Mouse (Mus musculus): ENCODE measurements around the gene Flvcr2.

Gene Flvcr2

DNA sequence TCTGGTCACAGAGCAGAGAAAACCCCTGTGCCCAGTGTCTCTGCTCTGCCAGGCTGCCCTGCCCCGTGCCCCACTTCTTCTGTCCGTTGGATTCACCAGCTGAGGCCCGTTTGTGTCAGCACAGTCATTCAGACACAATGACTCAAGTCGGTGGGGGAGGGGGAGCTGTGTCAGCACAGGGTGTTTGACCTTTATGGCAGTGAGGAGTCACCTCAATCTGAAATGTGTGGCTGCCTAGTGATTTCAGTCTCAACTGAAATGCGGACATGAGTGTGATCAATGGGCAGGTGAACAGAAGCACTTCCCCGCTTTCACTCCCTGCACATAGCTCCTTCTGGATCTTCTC is 16.4 kb upstream of the Flvcr2 start:
- in situ Hi-C loops (cut with MseI, MboI): no loop called here

DNA sequence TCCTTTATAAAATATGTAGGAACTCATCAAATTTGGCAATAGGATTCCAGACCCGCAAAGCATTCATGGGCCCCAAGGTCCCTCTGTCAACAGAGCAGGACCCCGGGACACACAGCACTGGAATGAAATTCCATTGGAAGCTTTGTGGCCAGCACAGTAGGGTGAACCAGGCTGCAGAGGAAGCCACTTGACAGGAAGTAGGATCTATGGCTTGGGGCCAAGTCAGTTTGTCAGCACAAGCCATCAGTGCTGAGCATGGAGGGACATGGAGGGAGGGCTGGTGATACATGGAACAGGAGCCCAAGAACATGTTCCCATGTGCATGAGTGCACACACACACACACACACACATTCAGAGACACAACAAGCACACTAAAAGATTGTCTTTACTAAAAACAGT is 10.1 kb upstream of the Flvcr2 start:
- in situ Hi-C loops (cut with MseI, MboI): no loop called here

DNA sequence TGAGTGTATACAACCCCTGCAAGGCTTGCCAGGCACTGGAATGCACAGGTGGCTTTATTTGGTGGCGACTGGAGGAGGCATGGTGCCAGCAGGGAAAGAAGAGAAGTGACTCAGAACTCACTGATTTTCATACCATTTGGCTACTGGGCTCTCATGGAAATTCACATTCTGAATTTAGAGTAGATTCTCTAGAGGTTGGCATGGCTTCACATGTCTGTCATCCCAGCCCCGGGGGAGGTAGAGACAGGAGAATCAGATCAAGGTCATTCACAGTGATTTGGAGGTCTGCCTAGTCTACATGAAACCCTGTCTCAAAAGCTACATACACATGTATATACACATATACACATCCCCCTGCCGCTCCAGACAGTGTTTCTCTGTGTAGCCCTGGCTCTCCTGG is 9.4 kb upstream of the Flvcr2 start:
- in situ Hi-C loops (cut with MseI, MboI): no loop called here

DNA sequence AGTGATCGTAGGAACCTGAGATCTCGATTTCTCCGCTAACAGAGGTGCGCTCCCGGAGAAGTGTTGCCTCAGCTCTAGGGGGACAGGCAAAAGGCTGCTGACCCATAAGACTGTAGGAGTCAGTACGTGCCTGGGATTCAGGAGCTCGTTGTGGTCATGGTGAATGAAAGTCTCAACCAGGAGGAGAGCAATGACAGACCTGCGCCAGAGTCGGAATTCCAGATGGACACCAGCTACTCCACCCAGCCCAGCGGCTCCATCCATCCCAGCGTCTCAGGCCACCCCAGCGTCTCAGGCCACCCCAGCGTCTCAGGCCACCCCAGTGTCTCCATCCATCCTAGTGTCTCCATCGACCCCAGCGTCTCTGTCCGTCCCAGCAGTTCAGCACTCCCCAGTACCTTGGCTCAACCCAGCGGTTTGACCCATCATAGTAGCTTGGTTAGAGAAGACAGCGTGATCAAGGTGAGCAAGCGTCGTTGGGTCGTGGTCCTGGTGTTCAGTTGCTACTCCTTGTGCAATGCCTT is 419 bp downstream of the Flvcr2 start:
- in situ Hi-C loops (cut with MseI, MboI): loop anchor here (5.0 kb wide), 1 partner anchor 71 kb away; no protein-coding TSS in a partner anchor

GRCm38 (mm10) chr12:85747343-85747742 is 1.0 kb downstream of the Flvcr2 start:
- in situ Hi-C loops (cut with MseI, MboI): loop anchor here (5.0 kb wide), 1 partner anchor 70 kb away; no protein-coding TSS in a partner anchor

- in situ Hi-C loops (cut with MseI, MboI): loop anchor here (5.0 kb wide), 1 partner anchor 67 kb away; no protein-coding TSS in a partner anchor
Measured at GRCm38 (mm10) chr12:85749861-85750260, 3.5 kb downstream of the Flvcr2 start.

DNA sequence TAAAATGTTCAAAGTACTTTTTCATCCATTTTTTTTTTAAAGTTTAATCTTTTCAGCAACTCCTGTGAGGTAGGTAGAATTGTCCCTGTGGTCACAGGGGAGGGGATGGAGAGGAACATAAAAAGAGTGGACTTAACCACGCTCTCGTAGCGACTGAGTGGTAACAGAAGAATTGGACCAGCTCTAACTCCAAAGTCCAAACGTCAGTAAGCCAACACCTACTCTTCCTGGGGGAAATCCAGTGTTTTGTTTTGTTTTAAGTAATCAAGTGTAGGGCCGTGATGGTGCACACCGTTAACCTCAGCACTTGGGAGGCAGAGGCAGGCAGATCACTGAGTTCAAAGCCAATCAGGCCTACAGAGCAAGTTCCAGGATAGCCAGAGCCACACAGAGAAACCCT is 5.8 kb downstream of the Flvcr2 start:
- in situ Hi-C loops (cut with MseI, MboI): no loop called here

- in situ Hi-C loops (cut with MseI, MboI): no loop called here
Measured at GRCm38 (mm10) chr12:85753223-85753622, 6.9 kb downstream of the Flvcr2 start.

DNA sequence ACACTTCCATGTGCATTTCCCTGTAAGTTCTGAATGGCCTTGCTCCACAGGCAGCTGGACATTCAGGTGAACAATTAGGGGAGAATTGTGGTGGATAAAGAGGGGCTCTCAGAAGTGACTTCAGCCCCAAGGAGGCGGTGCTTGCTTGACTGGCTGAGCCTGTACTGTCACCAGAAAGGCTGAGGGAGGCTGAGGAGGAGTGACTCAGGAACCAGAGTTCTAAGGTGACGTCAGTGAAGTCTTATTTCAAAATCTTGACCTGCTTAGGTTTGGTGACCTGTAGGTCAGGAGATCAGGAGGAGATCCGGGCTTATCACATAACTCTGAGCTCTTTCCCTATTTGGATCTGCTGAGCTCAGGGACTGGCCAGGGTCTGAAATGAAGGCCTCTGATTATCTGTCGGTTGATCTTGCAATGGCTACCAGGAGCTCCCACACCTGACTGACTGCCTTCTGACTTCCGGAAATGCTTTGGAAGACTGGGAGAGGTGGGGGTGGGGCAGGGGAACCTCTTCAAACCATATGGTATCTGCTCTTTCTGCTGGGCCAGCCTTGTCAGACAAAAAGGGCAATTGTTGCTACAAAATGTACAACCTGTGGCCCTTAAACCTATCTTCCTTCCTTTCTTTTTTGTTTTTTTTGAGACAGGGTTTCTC is 8.4 kb downstream of the Flvcr2 start:
- in situ Hi-C loops (cut with MseI, MboI): no loop called here

DNA sequence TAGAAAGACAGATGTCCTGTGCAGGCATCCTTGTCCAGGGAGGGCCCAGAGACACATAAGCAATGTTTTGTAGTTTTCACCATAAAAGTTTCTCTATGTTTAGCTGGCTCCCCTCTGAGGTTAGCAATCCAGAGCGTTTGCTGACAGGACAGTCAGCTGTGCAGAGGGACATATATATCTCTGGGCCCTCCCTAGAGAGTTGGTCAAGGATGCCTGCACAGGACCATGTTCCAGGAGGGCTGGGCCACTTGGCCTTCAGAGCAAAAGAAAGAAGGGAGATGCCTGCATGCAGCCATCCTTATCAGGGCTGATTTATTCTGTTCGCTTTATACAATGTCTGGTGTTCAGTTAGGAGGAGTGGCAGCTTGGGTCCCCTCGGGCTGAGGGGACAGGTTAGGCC is 10.1 kb downstream of the Flvcr2 start:
- in situ Hi-C loops (cut with MseI, MboI): no loop called here

DNA sequence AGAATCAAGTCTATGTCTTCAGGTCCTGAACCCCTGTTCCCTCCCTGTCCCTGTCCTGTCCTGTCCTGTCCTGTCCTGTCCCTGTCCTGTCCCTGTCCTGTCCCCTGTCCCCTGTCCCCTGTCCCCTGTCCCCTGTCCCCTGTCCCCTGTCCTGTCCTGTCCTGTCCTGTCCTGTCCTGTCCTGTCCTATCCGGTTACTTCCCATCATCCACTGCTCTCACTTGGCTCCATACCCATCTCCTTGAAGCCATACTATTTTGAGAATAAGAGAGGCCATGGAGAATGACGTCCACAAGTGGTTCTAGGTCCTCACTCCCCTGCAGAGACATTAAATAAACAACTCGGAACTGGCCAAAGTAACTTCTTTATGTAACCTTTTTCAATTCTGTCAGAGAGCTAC is 10.7 kb downstream of the Flvcr2 start:
- in situ Hi-C loops (cut with MseI, MboI): no loop called here

- in situ Hi-C loops (cut with MseI, MboI): no loop called here
Measured at GRCm38 (mm10) chr12:85758741-85759140, 12.4 kb downstream of the Flvcr2 start.

DNA sequence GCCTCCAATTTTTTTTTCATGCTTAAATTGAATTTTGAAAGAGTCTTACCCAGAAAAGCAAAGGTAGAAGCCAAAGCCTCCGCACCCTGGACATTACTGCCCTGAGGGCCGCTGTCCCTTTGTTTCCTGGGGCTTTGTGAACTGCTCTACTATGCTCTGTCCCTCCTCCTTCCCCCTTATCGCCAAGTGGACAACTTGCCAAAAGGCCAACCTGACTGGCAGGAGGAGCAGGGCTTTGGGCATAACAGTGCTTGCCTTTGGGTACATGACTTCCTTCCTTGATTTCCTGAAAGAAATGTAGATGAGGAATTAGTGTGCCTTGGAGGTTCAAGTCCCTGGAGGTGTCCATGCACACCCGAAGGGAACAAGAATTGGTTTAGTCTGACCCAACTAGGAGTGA is 15.1 kb downstream of the Flvcr2 start:
- in situ Hi-C loops (cut with MseI, MboI): no loop called here

DNA sequence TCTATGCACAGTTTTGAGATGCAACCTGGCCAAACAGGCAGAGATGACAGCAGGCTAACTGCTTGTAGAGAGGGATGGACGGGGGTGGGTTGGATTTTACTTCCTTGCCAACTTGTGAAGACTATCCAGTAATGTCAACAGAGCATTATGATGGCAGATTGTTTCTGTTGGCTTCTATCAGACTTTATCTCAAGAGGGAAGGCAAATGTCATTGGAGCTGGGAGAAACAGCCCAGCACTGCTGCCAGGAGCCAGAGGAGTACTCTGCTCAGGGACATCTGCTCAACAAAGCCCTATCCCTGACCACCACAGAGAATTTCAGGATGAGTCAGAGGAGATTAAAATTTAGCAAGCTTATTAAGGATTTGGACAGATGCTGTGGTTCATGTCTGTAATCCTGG is 18.3 kb downstream of the Flvcr2 start:
- in situ Hi-C loops (cut with MseI, MboI): no loop called here

DNA sequence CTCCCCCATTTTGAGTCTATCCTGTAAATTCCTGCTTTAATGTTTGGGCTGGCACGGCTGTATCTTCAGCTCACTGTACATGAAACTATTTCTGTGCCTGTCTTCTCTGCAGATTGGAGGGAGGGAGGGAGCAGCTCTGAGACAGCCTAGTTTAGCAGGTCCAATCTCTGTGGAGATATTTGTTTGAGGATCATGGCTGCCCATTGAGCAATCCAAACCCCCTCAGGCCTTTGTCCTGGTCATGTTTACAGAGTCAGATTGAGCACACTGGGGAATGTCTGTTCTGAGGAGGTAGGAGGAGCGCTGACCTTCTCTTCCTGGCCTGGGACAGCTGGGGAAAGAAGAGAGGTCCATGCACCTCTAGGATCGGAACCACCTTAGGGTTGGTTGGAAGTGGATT is 19.9 kb downstream of the Flvcr2 start:
- in situ Hi-C loops (cut with MseI, MboI): no loop called here

- in situ Hi-C loops (cut with MseI, MboI): no loop called here
Measured at GRCm38 (mm10) chr12:85767750-85768149, 21.4 kb downstream of the Flvcr2 start.

- in situ Hi-C loops (cut with MseI, MboI): no loop called here
Measured at GRCm38 (mm10) chr12:85771356-85771755, 25.0 kb downstream of the Flvcr2 start.

DNA sequence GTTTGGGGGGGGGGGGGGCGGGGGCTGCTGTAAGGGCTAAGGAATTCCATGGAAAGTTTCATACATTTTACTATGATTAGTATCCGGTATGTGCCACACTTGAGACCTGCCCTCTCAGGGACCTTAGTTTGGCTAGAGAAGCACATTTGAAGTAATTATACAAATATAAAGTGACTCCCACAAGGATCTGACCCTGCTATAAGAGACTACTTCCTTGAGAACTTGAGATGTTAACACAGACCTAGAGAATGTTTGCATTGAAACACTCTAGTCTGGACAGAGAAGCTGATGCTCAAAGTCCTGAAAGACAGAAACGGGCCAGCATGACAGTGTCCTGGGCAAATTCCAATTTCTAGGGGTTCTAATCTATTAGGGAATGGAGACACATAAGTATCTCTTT is 32.6 kb downstream of the Flvcr2 start:
- in situ Hi-C loops (cut with MseI, MboI): no loop called here

- in situ Hi-C loops (cut with MseI, MboI): no loop called here
Measured at GRCm38 (mm10) chr12:85779707-85780106, 33.4 kb downstream of the Flvcr2 start.

DNA sequence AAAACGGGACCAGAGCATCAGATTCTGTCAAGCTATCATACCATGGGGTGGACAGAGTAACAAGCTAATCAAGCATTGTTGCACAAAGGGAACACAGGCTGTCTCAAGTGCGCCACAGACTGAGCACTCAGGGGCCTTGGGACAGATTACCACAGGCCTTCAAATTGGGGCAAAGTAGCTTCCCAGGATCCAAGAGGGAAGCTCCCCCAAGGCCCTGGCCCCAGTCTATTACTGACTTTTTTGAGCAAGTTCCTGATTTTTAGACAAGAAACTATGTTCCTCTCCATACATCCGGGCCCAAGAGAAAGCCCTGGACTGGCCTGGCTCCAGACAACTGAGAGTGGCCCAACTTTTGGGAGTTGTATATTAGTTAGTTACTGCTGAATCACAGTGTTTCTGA is 35.3 kb downstream of the Flvcr2 start:
- in situ Hi-C loops (cut with MseI, MboI): no loop called here

GRCm38 (mm10) chr12:85784916-85785815 is 38.8 kb downstream of the Flvcr2 start:
- in situ Hi-C loops (cut with MseI, MboI): no loop called here

DNA sequence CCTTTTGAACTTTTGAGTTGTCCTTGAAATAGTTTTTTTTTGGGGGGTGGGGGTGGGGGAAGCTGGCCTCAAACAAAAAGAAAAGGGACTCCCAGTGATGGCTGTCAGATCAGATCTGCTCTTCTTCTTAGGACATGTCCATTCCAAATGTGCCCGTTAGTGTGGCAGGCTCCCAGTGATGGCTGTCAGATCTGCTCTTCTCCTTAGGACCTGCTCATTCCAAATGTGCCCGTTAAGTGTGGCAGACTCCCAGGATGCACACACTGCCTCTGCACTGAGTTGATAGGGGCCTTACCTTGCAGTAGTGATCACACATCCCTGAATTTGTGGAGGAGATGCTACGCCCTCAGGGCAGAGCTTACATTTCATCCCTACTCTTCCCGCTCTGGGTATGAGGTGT is 45.8 kb downstream of the Flvcr2 start:
- in situ Hi-C loops (cut with MseI, MboI): no loop called here

- in situ Hi-C loops (cut with MseI, MboI): no loop called here
Measured at GRCm38 (mm10) chr12:85792821-85793346, 46.5 kb downstream of the Flvcr2 start.

All from mouse trophoblast stem cell (cell line).